Mouse (Mus musculus) ES-E14 (cell line): Measurements from ENCODE around the gene Grin2b. TPM values are rescaled to one million over a fixed set of nuclear protein-coding genes. Genes with fewer than 3 reads are reported as not detected.
A peak's percentile ranks its signal among the peaks of the same experiment; 100 is the strongest.

Source experiments
- DNase-seq: peaks from one replicate; pipeline ENCODE4 v3.0.0-alpha.2; 2013; ENCODE audit warnings: low read depth, low spot score
- H3K27ac ChIP-seq: 2 replicates; pipeline ENCODE4 v1.5.1; 2012; ENCODE audit warnings: low read depth, mild to moderate bottlenecking, low read length, moderate library complexity, mixed read lengths; ENCODE audit not compliant: poor library complexity, insufficient read depth, severe bottlenecking
- H3K36me3 ChIP-seq: 2 replicates; pipeline ENCODE4 v1.6.1; 2012; ENCODE audit warnings: mild to moderate bottlenecking, low read length, moderate library complexity, mixed read lengths; ENCODE audit not compliant: control insufficient read depth, poor library complexity, insufficient read depth, severe bottlenecking
- H3K4me1 ChIP-seq, 2 experiments: fragments of 150-350 bp in 1 of 2; sonication (generic) in 1 of 2; 2 replicates each; pipeline ENCODE4 v1.6.1; 2012; ENCODE audit warnings: low read length in 2 of 2, mild to moderate bottlenecking in 1 of 2, mixed read lengths in 1 of 2; ENCODE audit not compliant: control insufficient read depth in 2 of 2, insufficient read depth in 2 of 2, poor library complexity in 1 of 2
- H3K4me3 ChIP-seq, 2 experiments: fragments of 150-350 bp in 1 of 2; sonication (generic) in 1 of 2; 2 replicates each; pipeline ENCODE4 v1.5.1; 2012; ENCODE audit warnings: low read length in 2 of 2, low read depth in 1 of 2, mild to moderate bottlenecking in 1 of 2, mixed read lengths in 1 of 2; ENCODE audit not compliant: insufficient read depth in 1 of 2, poor library complexity in 1 of 2, severe bottlenecking in 1 of 2
- H3K9ac ChIP-seq: 2 replicates; pipeline ENCODE4 v1.6.1; 2012; ENCODE audit warnings: low read depth, mild to moderate bottlenecking, low read length, mixed read lengths; ENCODE audit not compliant: poor library complexity, insufficient read depth, severe bottlenecking
- H3K9me3 ChIP-seq: fragments of 150-350 bp; sonication (generic); 2 replicates; pipeline ENCODE4 v1.6.1; 2012; ENCODE audit warnings: low read depth, mild to moderate bottlenecking, low read length; ENCODE audit not compliant: control insufficient read depth, insufficient read depth
- CHD2 ChIP-seq: IDR thresholded peaks from 2 replicates; pipeline ENCODE4 v1.6.1; 2014; ENCODE audit warnings: mild to moderate bottlenecking, low read depth, low read length, inconsistent platforms
- HCFC1 ChIP-seq: IDR thresholded peaks from 2 replicates; pipeline ENCODE4 v1.6.1; 2012; ENCODE audit warnings: low read length, inconsistent platforms, borderline replicate concordance; ENCODE audit not compliant: insufficient read depth
- MAFK ChIP-seq: IDR thresholded peaks from 2 replicates; pipeline ENCODE4 v1.6.1; 2014; ENCODE audit warnings: mild to moderate bottlenecking, low read depth, low read length, inconsistent platforms; ENCODE audit not compliant: insufficient read depth
- ZC3H11A ChIP-seq: IDR thresholded peaks from 2 replicates; pipeline ENCODE4 v1.6.1; 2012; ENCODE audit warnings: low read depth, mild to moderate bottlenecking, inconsistent platforms, low read length, borderline replicate concordance
- ZNF384 ChIP-seq: IDR thresholded peaks from 2 replicates; pipeline ENCODE4 v1.6.1; 2012; ENCODE audit warnings: low read depth, low read length, inconsistent platforms
- in situ Hi-C, 2 experiments: fragments of 600-800 bp; cut with MboI; formaldehyde crosslinking; loops; one replicate each; pipeline ENCODE4 v1.15.1; 2025; ENCODE audit warnings: low sequenced_read_pairs in 2 of 2, inconsistent platforms in 1 of 2; ENCODE audit not compliant: unreplicated experiment in 2 of 2
- total RNA-seq: library from RNA; depleted of rRNA; stranded (reverse); fragments of 300-350 nt; gene quantifications from 2 replicates; pipeline ENCODE4 v1.2.3, GENCODE M21; 2012

Grin2b gene
- total RNA-seq, 1 experiment = 1.2 TPM

GRCm38 (mm10) chr6:135900410-135900809 is 272.9 kb downstream of the Grin2b start:
- Histone ChIP-seq H3K4me1 (no peaks in the 10 kb centered on the region), H3K9me3 (no peaks in the 10 kb centered on the region), H3K9ac (no peak overlapping the region), H3K4me3 (no peak overlapping the region), H3K36me3 (no peaks in the 10 kb centered on the region), H3K27ac (no peak overlapping the region)
- no peak for TF ChIP-seq HCFC1
- no peak for TF ChIP-seq MAFK
- no peak for TF ChIP-seq ZC3H11A
- TF ChIP-seq ZNF384 = no peak
- TF ChIP-seq CHD2 = no peak
- in situ Hi-C loops = no loop called here
- DNase-seq = no peak

- in situ Hi-C loops = no loop called here
These were observed 274.1 kb downstream of the Grin2b start for GRCm38 (mm10) chr6:135899225-135899624.

DNA sequence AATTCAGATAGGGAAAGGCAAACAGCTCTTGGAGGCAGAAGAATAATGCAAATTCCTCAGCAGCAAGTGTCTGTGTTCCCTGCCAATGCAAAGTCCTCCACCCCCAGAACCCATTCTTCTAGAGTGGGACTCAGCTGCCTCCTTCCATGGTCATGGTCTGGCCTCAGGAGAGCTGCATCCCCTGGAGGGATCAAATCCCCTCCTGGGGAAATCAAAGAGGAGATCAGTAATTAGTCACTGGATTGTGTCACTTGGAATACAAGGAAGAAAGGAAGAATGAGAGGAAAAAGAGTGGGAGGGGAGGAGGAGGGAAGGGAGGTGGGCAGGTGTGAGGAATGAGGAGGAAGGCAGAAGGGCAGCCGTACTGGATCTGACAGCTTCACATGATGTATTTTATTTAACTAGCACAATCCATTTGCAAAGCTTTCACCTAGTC is 278.5 kb downstream of the Grin2b start:
- TF ChIP-seq ZC3H11A (no peak), CHD2 (no peak), MAFK (no peak), HCFC1 (no peak), ZNF384 (no peak)
- H3K9ac ChIP-seq = no peak overlapping the region
- no peaks in the 10 kb centered on the region for H3K36me3 ChIP-seq
- H3K27ac ChIP-seq = no peak overlapping the region
- in situ Hi-C loops = no loop called here
- H3K9me3 ChIP-seq = no peaks in the 10 kb centered on the region
- H3K4me3 ChIP-seq = no peak overlapping the region
- no peak for DNase-seq
- no peaks in the 10 kb centered on the region for H3K4me1 ChIP-seq

More at GRCm38 (mm10) chr6:135899225-135899624, 274.1 kb downstream of the Grin2b start:
- Histone ChIP-seq H3K27ac (no peak overlapping the region), H3K9me3 (no peaks in the 10 kb centered on the region), H3K4me3 (no peak overlapping the region), H3K4me1 (no peaks in the 10 kb centered on the region), H3K36me3 (no peaks in the 10 kb centered on the region), H3K9ac (no peak overlapping the region)
- DNase-seq = no peak
- TF ChIP-seq MAFK = no peak
- no peak for TF ChIP-seq CHD2
- no peak for TF ChIP-seq ZNF384
- TF ChIP-seq HCFC1 = no peak
- TF ChIP-seq ZC3H11A = no peak

DNA sequence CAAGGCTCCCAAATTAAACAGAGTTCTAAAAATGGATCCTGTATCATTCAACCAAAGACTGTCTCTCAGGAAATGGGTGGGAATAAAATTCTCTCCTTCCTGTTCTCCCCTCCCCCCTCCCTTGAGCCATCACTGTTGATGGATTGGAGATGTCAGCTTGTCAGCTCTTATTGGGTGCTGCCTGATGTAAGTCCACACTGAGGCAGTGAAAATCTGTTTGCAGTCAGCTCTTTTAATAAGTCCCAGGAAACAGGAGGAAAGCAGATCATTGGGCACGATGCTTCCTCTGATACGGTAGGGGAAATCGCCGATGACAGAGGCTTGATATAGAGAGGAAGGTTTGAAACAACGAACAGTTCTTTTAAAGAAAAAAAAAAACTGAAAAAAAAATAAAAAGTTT is 290.7 kb downstream of the Grin2b start:
- no peak for DNase-seq
- TF ChIP-seq MAFK (no peak), ZC3H11A (no peak), CHD2 (no peak), HCFC1 (no peak), ZNF384 (no peak)
- Histone ChIP-seq H3K9ac (no peak overlapping the region), H3K4me1 (no peaks in the 10 kb centered on the region), H3K4me3 (no peak overlapping the region), H3K9me3 (no peaks in the 10 kb centered on the region), H3K36me3 (no peaks in the 10 kb centered on the region), H3K27ac (no peak overlapping the region)
- in situ Hi-C loops = no loop called here

DNA sequence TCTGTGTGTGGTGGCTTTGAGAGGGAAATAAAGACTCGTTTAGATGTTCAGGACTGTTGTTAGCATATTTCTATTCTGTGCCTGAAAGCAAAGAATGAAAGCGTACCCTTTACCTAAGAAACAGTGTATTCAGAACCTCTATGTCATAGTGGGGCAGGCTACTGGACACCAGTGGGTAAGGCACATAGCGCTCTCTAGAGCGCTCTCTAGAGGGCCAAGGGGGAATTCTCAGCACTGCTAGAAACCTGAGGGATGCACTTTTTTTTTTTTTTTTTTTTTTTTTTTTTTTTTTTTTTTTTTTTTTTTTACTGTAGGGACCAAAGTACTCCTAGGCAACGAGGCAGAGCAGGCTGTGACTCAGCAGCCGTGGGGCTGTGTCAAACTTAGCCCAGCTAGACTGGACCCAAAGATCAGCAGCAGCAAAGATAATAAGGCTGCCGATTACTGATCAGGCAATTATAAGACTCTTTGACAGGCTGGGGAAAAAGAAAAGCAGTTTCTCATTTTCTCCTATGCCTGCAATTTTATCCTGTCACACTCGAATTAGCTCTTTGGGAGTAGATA is 297.1 kb downstream of the Grin2b start:
- peak; percentile 31 for DNase-seq
- Histone ChIP-seq H3K36me3 (no peaks in the 10 kb centered on the region), H3K27ac (no peak overlapping the region), H3K9me3 (no peaks in the 10 kb centered on the region), H3K4me3 (no peak overlapping the region), H3K4me1 (no peaks in the 10 kb centered on the region), H3K9ac (no peak overlapping the region)
- in situ Hi-C loops = no loop called here
- TF ChIP-seq ZNF384 (peak; percentile 97), CHD2 (no peak), MAFK (no peak), ZC3H11A (no peak), HCFC1 (no peak)
